Mouse (Mus musculus) intestine, embryonic 15.5 days (tissue): ENCODE measurements around the gene Dtl. TPM values are rescaled to one million over a fixed set of nuclear protein-coding genes. Genes with fewer than 3 reads are reported as not detected.

ENCODE experiments used
- ATAC-seq: fragments of 200-750 bp; cut with Nextera tagmentation; 2 replicates; pipeline ENCODE4 v1.8.0; 2017; ENCODE audit warnings: moderate TSS enrichment, moderate library complexity
- H3K27ac ChIP-seq: fragments of 300-500 bp; sonication (generic); 2 replicates; pipeline ENCODE4 v1.5.1; 2015; ENCODE audit warnings: mild to moderate bottlenecking, inconsistent platforms
- H3K27me3 ChIP-seq: fragments of 300-500 bp; sonication (generic); replicated peaks from 2 replicates; pipeline ENCODE4 v1.6.1; 2015; ENCODE audit warnings: inconsistent platforms
- H3K36me3 ChIP-seq: fragments of 300-500 bp; sonication (generic); 2 replicates; pipeline ENCODE4 v1.6.1; 2015; ENCODE audit warnings: inconsistent platforms
- H3K4me1 ChIP-seq: fragments of 300-500 bp; sonication (generic); replicated peaks from 2 replicates; pipeline ENCODE4 v1.6.1; 2015; ENCODE audit warnings: inconsistent platforms
- H3K4me2 ChIP-seq: fragments of 300-500 bp; sonication (generic); replicated peaks from 2 replicates; pipeline ENCODE4 v1.6.1; 2015; ENCODE audit warnings: mild to moderate bottlenecking, inconsistent platforms
- H3K4me3 ChIP-seq: fragments of 300-500 bp; sonication (generic); replicated peaks from 2 replicates; pipeline ENCODE4 v1.5.1; 2015; ENCODE audit warnings: inconsistent platforms
- H3K9ac ChIP-seq: fragments of 300-500 bp; sonication (generic); 2 replicates; pipeline ENCODE4 v1.6.1; 2015; ENCODE audit warnings: inconsistent platforms
- H3K9me3 ChIP-seq: fragments of 300-500 bp; sonication (generic); 2 replicates; pipeline ENCODE4 v1.6.1; 2016; ENCODE audit warnings: inconsistent platforms
- WGBS: fragments of 180-500 bp; shearing (Covaris S2); methylation state at CpG from one replicate; pipeline ENCODE4 v1.1.7; 2015; 5-methylcytosine and 5-hydroxymethylcytosine counted together
- polyA plus RNA-seq: library from polyadenylated mRNA; unstranded; fragments of >200 nt; fragmentation: Nextera tagmentation; extraction: Ambion mirVana; gene quantifications from 2 replicates; pipeline ENCODE4 v1.2.1, GENCODE M21; 2015

Gene Dtl
- polyA plus RNA-seq, 1 experiment from 2014 or later, result 38.7 TPM

GRCm38 (mm10) chr1:191609051-191609450 lies 33.7 kb upstream of the Dtl start:
- no peaks in the 10 kb centered on the region for H3K9me3 ChIP-seq
- H3K9ac ChIP-seq, result no peak overlapping the region
- H3K4me1 ChIP-seq, result no peaks in the 10 kb centered on the region
- WGBS, result 90% methylated on average over 6 of the region's 6 CpGs
- no peak overlapping the region for H3K4me2 ChIP-seq
- no peak overlapping the region for H3K27ac ChIP-seq
- peaks cover 52% of the 10 kb centered on the region for H3K36me3 ChIP-seq
- no peaks in the 10 kb centered on the region for H3K27me3 ChIP-seq
- no peak for ATAC-seq
- H3K4me3 ChIP-seq, result no peak overlapping the region

GRCm38 (mm10) chr1:191604690-191605089 lies 29.3 kb upstream of the Dtl start:
- Histone ChIP-seq H3K27me3 (no peaks in the 10 kb centered on the region), H3K27ac (no peak overlapping the region), H3K36me3 (peaks cover 35% of the 10 kb centered on the region), H3K9ac (no peak overlapping the region), H3K4me2 (no peak overlapping the region), H3K4me3 (no peak overlapping the region), H3K9me3 (no peaks in the 10 kb centered on the region), H3K4me1 (no peaks in the 10 kb centered on the region)
- ATAC-seq, result no peak
- 83% methylated on average over 3 of the region's 3 CpGs for WGBS

- no peaks in the 10 kb centered on the region for H3K9me3 ChIP-seq
- no peak overlapping the region for H3K4me3 ChIP-seq
- WGBS, result 67% methylated on average over 5 of the region's 5 CpGs
- H3K27me3 ChIP-seq, result no peaks in the 10 kb centered on the region
- H3K36me3 ChIP-seq, result peaks cover 20% of the 10 kb centered on the region
- H3K9ac ChIP-seq, result no peak overlapping the region
- no peaks in the 10 kb centered on the region for H3K4me1 ChIP-seq
- ATAC-seq, result no peak
- no peak overlapping the region for H3K27ac ChIP-seq
- no peak overlapping the region for H3K4me2 ChIP-seq
Measured at GRCm38 (mm10) chr1:191599210-191599609, 23.9 kb upstream of the Dtl start.

- 92% methylated on average over 8 of the region's 8 CpGs for WGBS
- Histone ChIP-seq H3K36me3 (peaks cover 30% of the 10 kb centered on the region), H3K9ac (no peak overlapping the region), H3K27me3 (no peaks in the 10 kb centered on the region), H3K27ac (no peak overlapping the region), H3K4me1 (no peaks in the 10 kb centered on the region), H3K4me3 (no peak overlapping the region), H3K9me3 (no peaks in the 10 kb centered on the region), H3K4me2 (no peak overlapping the region)
- no peak for ATAC-seq
Measured at GRCm38 (mm10) chr1:191596076-191596475, 20.7 kb upstream of the Dtl start.

- Histone ChIP-seq H3K4me3 (no peak overlapping the region), H3K4me1 (no peaks in the 10 kb centered on the region), H3K27ac (no peak overlapping the region), H3K4me2 (no peak overlapping the region), H3K27me3 (no peaks in the 10 kb centered on the region), H3K36me3 (peaks cover 39% of the 10 kb centered on the region), H3K9me3 (no peaks in the 10 kb centered on the region), H3K9ac (no peak overlapping the region)
- WGBS, result 85% methylated on average over 12 of the region's 12 CpGs
- no peak for ATAC-seq
Measured at GRCm38 (mm10) chr1:191592016-191592720, 16.8 kb upstream of the Dtl start.

GRCm38 (mm10) chr1:191588749-191589148 lies 13.4 kb upstream of the Dtl start:
- Histone ChIP-seq H3K9ac (no peak overlapping the region), H3K9me3 (no peaks in the 10 kb centered on the region), H3K4me1 (no peaks in the 10 kb centered on the region), H3K4me3 (no peak overlapping the region), H3K27me3 (no peaks in the 10 kb centered on the region), H3K27ac (no peak overlapping the region), H3K36me3 (peaks cover 31% of the 10 kb centered on the region), H3K4me2 (no peak overlapping the region)
- no peak for ATAC-seq
- 98% methylated on average over 2 of the region's 2 CpGs for WGBS

GRCm38 (mm10) chr1:191587062-191587461 lies 11.7 kb upstream of the Dtl start:
- no peak overlapping the region for H3K4me2 ChIP-seq
- no peak overlapping the region for H3K27ac ChIP-seq
- WGBS, result 93% methylated on average over 3 of the region's 3 CpGs
- H3K4me3 ChIP-seq, result no peak overlapping the region
- H3K9ac ChIP-seq, result no peak overlapping the region
- H3K9me3 ChIP-seq, result no peaks in the 10 kb centered on the region
- H3K27me3 ChIP-seq, result no peaks in the 10 kb centered on the region
- ATAC-seq, result no peak
- H3K4me1 ChIP-seq, result no peaks in the 10 kb centered on the region
- H3K36me3 ChIP-seq, result peaks cover 32% of the 10 kb centered on the region

GRCm38 (mm10) chr1:191585704-191586103 lies 10.4 kb upstream of the Dtl start:
- Histone ChIP-seq H3K27me3 (no peaks in the 10 kb centered on the region), H3K9me3 (no peaks in the 10 kb centered on the region), H3K36me3 (peaks cover 32% of the 10 kb centered on the region), H3K27ac (no peak overlapping the region), H3K4me2 (no peak overlapping the region), H3K4me3 (no peak overlapping the region), H3K4me1 (no peaks in the 10 kb centered on the region), H3K9ac (no peak overlapping the region)
- WGBS, result 83% methylated on average over 2 of the region's 2 CpGs
- ATAC-seq, result no peak

GRCm38 (mm10) chr1:191584483-191584882 lies 9.1 kb upstream of the Dtl start:
- H3K4me1 ChIP-seq, result no peaks in the 10 kb centered on the region
- 91% methylated on average over 4 of the region's 4 CpGs for WGBS

GRCm38 (mm10) chr1:191583836-191584235 lies 8.5 kb upstream of the Dtl start:
- H3K27ac ChIP-seq, result no peak overlapping the region
- no peak overlapping the region for H3K4me2 ChIP-seq
- no peak overlapping the region for H3K4me3 ChIP-seq
- H3K27me3 ChIP-seq, result no peaks in the 10 kb centered on the region
- H3K36me3 ChIP-seq, result peaks cover 30% of the 10 kb centered on the region
- WGBS, result 92% methylated on average over 4 of the region's 4 CpGs
- no peak for ATAC-seq
- H3K9ac ChIP-seq, result no peak overlapping the region
- H3K9me3 ChIP-seq, result no peaks in the 10 kb centered on the region
- no peaks in the 10 kb centered on the region for H3K4me1 ChIP-seq

More at GRCm38 (mm10) chr1:191584483-191584882, 9.1 kb upstream of the Dtl start:
- Histone ChIP-seq H3K36me3 (peaks cover 32% of the 10 kb centered on the region), H3K27me3 (no peaks in the 10 kb centered on the region), H3K4me2 (no peak overlapping the region), H3K9me3 (no peaks in the 10 kb centered on the region), H3K9ac (no peak overlapping the region), H3K4me3 (no peak overlapping the region), H3K27ac (no peak overlapping the region)
- no peak for ATAC-seq

GRCm38 (mm10) chr1:191581641-191582040 lies 6.3 kb upstream of the Dtl start:
- Histone ChIP-seq H3K9ac (no peak overlapping the region), H3K4me3 (no peak overlapping the region), H3K4me2 (no peak overlapping the region), H3K4me1 (peaks cover 11% of the 10 kb centered on the region; the same call in 1 of the 2 replicates), H3K27ac (no peak overlapping the region), H3K27me3 (no peaks in the 10 kb centered on the region), H3K9me3 (no peaks in the 10 kb centered on the region), H3K36me3 (peaks cover 15% of the 10 kb centered on the region)
- ATAC-seq, result no peak
- 90% methylated on average over 4 of the region's 4 CpGs for WGBS

GRCm38 (mm10) chr1:191579524-191579923 lies 4.2 kb upstream of the Dtl start:
- H3K4me1 ChIP-seq, result peaks cover 14% of the 10 kb centered on the region; the same call in 1 of the 2 replicates
- no peak for ATAC-seq
- no peaks in the 10 kb centered on the region for H3K27me3 ChIP-seq
- 95% methylated on average over 3 of the region's 3 CpGs for WGBS
- H3K27ac ChIP-seq, result no peak overlapping the region
- H3K4me2 ChIP-seq, result no peak overlapping the region
- peaks cover 15% of the 10 kb centered on the region; the same call in 1 of the 2 replicates for H3K36me3 ChIP-seq
- H3K9ac ChIP-seq, result no peak overlapping the region
- H3K9me3 ChIP-seq, result no peaks in the 10 kb centered on the region
- no peak overlapping the region for H3K4me3 ChIP-seq

- peak overlapping the region; percentile 91 for H3K4me3 ChIP-seq
- peaks cover 14% of the 10 kb centered on the region; the same call in 1 of the 2 replicates for H3K4me1 ChIP-seq
- ATAC-seq, result peak; percentile 50
- H3K9me3 ChIP-seq, result no peaks in the 10 kb centered on the region
- peak overlapping the region; percentile 75 for H3K9ac ChIP-seq
- H3K27me3 ChIP-seq, result no peaks in the 10 kb centered on the region
- WGBS, result under 1% methylated on average over 52 of the region's 52 CpGs
- H3K36me3 ChIP-seq, result no peaks in the 10 kb centered on the region
- H3K4me2 ChIP-seq, result peak overlapping the region; percentile 60
- peak overlapping the region; percentile 93 for H3K27ac ChIP-seq
Measured at GRCm38 (mm10) chr1:191574871-191575457, 380 bp downstream of the Dtl start.
